Mouse (Mus musculus): ENCODE data around the gene Heg1.
A peak's percentile ranks its signal among the peaks of the same experiment; 100 is the strongest.

Gene Heg1

DNA sequence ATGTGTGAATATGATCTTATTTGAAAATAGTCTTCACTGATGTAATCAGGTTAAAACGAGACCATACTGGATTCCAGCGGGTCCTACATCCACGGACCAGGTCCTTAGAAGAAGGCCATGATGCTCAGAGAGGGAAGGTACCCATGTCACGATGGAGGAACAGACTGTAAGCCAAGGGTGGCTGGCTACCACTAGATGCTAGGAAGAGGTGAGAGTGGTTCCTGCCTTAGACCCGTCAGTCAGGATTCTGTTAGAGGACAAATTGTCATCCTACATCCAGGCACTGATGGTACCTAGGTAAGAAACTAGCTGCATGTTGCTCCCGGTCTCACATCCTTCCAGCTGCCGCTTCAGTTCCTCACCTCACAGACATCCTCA, 6.9 kb upstream of the Heg1 start:
- no peak for DNase-seq (ENCODE audit: low spot score)

DNA sequence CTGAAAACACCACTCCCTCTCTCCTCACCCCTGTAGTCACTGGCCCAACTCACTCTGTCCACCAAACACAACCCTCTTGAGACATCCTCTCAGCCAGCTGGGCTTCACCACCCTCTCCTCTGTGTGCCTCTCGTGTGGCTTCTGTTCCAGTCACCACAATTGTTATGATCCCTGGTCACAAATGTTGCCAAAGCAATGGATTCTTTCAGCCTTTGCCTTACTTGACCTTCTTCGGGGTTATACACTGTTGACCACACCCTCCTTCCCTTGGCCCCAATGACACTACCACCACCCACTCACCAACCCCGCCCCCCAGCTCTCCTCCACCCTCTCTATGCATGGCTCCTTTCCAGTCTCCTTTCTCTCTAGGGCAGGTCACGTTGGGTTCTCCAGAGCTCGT, 6.3 kb upstream of the Heg1 start:
- DNase-seq (ENCODE audit: low spot score), result no peak

DNA sequence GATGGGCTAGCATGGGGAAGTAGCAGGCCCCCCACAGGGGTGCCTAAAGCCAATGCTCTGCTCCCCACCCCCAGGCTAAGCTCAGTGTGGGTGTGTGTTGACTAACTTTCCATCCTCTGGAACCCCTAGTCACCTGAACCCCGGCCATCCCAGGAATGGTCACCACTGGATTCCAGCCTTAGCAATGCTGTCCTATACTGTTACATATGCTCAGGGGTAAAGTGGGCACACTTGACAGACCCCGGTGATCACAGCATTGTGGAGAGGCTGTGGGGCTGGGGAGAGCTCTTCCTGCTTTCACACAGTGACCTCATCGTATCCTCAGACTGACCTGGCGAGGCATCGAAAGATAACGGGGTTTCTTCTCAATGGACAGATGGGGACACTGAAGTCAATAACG, 3.9 kb upstream of the Heg1 start:
- no peak for DNase-seq (ENCODE audit: low spot score)

DNA sequence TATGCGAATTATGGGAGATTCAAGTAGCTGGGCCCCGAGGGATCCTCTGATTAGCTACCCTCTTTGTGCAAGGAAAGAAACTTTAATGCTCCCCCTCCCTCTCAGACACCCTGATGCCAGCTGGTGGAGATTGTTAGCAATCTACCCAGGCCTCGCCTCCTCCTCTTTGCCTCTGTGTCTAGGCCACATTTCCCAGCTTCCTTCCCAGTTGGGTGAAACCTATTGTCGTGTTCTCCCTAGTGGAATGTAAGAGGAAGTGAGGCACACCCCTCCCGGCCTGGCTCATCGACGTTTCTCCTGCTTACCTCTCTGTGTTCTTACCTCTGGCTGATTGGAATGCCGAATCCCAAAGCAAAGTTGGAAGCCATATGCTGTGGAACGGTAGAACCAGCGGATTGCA, 3.4 kb upstream of the Heg1 start:
- DNase-seq (ENCODE audit: low spot score), result no peak

DNA sequence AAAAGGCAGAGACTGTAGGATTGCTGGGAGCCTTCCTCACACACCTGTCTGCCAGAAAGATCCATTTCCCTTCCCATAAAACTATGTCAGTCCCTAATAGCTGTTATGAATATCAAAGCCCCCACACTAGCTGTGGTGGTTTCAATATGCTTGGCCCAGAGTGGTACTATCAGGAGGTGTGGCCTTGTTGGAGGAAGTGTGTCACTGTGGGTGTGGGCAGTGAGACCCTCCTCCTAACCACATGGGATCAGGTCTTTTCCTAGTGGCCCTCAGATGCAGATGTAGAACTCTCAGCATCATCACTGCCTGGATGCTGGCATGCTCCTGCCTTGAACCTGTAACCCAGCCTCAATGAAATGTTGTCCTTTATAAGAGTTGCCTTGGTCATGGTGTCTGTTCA, 2.5 kb upstream of the Heg1 start:
- DNase-seq (ENCODE audit: low spot score), result no peak

DNA sequence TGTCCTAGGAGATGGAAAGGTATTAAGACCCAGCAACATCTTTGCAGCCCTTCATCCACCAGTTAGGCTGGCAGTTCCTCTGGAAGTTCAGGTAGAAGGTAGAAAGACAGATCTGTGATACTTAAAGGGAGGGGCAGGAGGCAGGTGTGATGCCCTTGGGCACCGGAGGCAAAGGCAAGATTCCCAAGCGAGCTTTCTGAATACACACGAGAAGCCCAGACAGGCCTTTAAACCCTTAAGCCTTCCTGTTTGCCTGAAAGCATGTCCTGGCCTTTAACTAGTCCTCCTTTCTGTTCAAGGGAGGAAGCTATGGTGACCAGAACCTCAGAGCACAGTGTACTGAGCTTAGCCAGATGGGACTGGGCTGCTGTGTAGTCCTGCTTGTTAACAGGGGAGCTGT, 1.5 kb upstream of the Heg1 start:
- DNase-seq (ENCODE audit: low spot score), result no peak

DNA sequence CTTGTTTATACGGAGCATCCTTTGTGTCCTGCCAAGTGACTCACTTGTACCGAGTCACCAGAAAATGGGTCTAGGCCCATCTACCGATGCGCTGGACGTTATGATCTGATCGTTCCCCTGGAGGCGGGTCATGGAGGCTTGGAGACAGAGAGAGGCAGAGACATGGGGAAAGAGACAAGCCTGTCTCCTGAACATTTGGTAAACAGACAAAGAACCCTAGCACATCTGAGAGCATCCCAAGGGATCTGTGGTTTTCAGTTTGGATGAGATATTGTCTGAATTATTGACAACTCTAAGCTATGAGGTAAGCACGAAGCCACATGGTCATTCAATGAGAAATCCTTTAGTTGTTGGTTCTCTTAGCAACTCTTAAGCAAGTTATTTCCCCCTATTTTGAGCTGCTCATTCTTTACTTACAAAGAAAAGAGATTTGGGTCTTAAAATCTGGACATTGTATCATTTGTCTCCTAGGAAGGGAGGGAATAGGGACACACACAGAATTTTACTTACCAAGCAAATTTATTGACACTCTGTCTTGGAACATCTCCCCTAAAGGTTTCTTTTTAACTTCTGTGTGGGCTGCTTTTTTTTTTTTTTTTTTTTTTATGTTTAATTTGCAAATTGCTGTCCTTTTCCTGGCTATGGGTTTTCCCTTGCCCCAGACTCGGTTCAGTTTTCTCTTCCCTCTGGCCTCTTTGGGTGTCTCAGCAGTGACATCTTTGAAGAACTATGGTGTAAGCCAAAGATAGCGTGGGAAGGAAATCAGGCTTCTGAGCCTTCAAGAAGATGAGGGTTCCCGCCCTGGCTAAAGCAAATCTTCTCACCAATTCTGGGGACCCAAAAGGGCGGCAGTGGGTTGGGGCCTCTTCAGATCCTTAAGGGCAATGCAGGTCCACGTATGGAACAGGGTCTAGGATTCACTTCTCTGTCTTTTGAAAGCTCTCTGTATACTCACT, 686 bp upstream of the Heg1 start:
- no peak for DNase-seq (ENCODE audit: low spot score)

DNA sequence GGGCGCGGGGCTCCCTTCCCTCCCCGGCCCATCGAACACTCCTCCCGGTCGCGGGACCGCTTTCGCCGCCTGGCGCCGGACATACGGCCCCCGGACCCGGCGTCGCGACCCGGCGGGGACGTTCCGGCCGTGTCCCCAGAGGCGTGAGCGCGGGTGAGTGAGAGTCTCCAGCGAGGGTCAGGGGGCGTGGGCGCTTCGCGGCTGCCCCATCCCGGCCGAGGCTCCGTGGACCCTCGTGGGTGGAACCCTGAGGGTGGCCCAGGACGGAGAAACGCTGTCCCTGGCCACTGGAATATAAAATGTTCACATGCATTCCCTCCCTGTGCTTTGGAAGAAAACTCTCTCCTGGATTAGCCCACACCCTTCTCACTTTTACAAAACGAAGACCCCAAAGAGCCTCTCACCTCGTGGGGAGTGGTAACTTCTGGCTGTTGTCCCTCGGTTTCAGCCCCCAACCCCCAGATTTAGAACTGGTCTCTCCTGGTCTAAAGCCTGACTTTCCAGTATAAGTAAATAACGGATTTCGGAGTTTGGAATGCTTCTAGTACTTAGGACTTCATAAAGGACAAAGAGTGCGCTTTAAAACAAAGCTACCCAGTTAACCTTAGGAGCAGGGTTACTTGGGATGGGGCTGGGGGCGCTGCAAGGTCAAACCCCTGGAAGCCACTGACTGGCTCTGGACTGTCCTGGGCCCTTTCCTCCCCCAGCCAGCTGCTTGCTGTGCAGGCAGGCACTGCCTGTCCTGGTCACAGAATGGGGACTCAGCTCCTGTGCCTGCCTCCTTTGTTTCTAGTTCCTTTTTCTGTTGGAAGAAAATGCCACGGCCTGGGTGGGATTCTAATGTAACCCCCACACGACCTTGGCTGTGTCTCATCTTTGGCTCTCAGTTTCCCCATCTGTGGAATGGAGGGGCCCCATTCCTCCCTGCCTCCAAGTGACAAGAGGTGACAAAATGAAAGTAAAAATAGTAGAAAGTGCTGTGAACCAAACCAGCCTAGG, 832 bp downstream of the Heg1 start:
- DNase-seq (ENCODE audit: low spot score), result no peak

DNA sequence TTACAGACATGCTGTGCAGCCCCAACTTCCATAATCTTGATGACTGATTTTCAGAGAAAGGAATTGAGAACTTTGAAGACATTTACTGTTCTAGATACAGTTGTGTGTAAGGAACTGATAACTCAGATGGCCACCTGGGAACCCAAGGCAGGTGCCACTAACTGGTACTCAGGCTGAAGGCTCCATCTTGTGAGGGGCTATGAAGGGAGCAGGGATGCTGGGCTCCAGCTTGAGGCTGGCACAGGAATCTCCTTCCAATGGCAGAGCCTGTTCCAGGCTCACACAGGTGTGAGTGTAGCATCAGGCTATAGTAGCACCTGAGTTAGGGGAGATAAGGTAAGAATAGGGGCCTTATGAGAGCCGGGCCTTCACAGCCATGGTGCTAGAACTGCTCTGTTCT, 1.9 kb downstream of the Heg1 start:
- no peak for DNase-seq (ENCODE audit: low spot score)

DNA sequence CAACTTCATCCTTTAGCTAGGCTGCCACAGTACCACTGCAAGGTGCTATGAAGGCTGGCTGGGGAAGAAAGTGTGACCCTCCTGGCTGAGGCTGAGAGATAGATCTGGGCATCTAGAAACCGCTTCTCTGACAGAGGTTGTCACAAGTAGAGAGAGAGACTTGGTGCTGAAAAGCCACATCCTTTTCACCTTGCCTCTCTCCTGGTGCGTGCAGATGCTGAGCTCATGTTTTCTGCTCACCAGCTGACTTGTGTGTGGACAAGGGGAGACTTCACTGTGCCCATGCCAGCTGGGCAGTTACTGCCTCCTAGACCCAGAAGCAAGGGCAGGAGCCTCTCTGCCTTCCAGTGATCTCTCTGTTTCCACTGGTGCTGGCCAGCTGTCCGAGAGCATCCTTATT, 3.6 kb downstream of the Heg1 start:
- no peak for DNase-seq (ENCODE audit: low spot score)

DNA sequence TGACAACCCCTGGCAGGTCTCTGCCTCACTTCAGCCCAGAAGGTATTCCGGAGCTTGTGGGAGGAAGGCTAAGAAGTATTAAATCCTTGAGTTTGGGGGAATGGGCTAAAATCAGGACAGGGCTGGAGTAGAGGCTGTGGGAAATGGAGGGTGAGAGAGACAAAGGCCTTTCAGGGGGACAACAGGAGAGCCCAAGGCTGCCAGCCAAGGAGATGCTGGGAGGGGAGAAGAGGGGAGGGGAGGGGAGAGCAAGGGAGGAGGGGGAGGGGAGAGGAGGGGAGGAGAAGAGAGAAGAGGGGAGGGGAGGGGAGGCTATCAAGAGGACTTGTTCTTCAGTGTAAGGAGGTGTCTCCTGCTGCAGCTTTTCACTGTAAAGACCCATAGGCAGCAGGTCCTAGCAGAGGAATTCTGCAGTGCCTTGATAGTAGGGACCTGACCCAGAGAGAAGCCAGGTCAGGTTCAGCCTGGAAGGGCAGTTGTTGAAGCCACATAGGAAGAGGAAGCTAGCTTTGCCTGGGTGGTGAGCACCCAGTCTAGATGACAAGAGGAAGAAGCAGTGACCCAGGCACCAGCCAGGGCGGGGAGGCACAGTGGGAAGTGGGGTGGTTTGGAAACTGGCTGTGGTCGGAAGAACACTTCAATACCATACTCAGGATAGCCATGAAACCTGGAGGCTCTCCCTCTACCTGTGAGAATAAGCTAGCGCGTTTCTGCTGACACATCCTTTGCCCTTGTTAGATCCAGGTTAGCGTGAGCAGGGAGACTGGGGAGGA, 7.0 kb downstream of the Heg1 start:
- DNase-seq (ENCODE audit: low spot score), result no peak

DNA sequence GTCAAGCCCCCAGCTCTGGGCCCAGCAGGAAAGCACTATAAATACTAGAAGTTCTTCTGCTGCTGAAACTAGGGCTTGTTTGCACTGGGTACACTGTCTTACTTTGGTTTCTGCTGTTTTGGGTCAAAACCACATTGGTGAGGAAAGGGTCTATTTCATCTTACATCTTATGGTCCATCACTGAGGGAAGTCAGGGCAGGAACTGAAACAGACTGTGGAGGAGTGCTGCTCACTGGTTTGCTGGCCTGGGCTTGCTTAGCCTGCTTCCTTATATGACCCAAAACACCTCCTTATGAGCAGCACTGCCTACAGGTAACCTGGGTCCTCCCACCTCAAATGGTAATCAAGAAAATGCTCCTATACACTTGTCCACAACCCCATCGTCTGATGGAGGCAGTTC, 9.4 kb downstream of the Heg1 start:
- DNase-seq (ENCODE audit: low spot score), result no peak

DNA sequence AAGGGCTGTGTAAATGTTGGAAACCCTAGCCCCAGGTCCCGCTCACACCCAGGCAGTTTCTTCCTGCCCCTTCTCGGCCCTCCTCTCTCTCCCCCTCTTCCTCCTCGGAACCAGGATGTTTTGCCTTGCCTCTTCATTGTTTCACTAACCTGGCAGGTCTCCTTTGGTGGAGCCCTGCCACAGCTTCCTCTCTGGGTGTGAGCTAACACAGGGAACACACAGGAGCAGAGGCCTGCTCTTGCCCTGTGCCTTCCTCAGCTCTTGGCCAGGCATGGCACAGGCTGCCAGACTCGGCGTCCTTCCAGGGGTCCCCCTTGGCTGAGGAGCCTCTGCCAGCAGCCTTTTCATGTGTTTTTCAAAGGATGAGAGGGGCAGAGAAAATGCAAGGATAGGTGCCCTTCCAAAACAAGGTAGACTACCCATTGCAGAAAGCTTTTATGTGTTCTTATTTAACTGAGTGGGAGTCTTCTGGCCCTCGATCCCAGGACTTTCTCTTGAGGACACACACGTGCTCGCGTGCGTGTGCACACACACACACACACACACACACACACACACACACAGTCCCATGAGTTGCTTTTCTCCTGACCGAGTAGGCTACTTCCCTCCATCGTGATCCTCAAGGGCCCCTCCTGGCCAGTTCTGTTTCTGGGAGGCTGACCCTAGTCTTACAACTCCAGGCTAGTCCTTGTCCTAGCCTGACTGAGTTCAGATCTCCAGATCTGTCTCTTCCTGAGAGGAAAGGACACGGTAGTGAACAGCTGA, 12.8 kb downstream of the Heg1 start:
- DNase-seq (ENCODE audit: low spot score), result peak; percentile 49

DNA sequence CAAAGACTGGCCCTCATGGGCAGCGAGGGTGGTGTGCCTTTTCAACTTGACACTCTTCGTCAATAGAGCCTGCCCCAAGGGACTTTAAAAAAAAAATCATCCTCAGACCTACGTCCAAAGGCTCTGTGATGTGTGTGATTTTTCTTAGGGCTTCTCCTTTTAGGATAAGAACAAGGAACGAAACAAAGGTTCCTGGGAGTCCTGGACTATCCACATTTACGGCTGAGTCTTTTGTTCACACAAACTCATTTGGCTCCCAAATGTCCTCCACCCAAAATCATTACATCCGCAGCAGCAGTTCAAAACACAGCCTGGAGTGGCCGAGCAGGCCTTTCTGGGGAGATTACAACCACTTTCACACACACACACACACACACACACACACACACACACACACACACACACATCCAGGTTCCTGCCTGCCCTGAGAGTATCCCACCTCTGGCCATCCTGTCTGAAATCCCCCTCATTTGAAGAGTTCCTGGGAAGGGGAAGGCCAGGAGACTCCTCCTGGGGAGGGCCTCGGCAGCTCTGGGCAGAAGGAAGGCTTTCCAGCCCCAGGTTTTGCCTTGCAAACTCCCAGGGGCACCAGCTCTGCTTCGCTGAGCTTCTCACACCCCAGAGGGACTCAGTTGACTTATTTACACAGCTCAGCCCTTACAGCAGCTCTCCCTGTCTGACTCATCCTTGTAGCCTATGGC, 13.6 kb downstream of the Heg1 start:
- DNase-seq (ENCODE audit: low spot score), result no peak

DNA sequence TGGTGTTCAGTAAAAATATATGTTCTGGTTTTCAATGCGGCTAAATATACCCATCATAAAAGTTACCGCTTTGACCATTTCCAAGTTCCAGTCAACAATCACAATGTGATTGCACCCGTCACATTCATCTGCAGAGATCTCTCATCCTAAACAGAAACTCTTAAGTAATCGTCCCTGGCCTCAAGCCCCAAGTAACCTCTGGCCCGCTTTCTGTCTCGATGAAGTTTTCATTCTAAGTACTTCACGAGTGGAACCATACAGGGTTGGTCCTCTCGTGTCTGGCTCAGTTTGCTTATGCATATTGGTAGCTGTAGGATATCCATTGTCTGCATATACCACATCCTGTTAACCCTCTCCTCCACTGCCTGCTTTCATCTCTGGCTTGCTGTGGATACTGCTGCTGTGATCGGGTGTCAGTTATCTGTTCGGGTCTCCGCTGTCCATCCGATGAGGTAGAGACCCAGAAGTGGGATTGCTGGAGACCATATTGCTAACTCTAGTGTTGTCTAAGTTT, 14.2 kb downstream of the Heg1 start:
- DNase-seq (ENCODE audit: low spot score), result no peak

DNA sequence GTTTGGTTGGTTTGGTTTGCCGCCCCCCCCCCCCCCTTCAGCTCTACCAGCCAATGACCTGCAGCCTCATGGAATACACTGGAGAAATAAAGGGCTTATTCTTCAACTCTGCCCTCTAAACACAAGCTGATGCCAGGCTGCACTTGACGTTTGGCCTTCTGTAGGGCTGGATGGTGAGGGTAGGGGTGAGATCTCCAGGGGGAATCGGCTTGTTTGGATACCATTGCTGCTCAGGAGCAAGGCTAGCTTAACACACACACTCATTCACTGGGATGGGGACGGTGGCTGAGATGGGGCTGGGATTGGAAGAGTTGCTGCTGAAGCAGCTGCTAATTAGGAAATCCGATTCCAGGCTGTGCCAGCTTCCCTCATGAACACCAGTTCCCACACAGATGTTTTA, 16.4 kb downstream of the Heg1 start:
- no peak for DNase-seq (ENCODE audit: low spot score)

DNA sequence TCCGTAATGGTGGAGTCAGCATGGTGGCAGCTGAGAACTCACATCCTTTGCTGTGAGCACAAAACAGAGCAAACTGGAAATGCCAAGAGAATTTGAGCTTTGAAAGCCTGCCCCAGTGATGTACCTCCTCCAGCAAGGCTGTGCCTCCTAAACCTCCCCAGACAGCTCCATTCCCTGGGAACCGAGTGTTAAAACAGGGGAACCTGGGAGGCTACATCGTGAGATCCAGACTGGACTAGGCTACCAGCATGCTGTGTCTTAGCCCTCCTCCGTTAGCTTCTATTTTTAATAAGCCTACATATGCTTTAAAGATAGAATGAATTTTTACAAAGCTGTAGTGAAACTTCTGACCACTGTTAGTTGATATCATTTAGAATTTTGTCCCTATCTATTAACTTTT, 17.7 kb downstream of the Heg1 start:
- DNase-seq (ENCODE audit: low spot score), result no peak

DNA sequence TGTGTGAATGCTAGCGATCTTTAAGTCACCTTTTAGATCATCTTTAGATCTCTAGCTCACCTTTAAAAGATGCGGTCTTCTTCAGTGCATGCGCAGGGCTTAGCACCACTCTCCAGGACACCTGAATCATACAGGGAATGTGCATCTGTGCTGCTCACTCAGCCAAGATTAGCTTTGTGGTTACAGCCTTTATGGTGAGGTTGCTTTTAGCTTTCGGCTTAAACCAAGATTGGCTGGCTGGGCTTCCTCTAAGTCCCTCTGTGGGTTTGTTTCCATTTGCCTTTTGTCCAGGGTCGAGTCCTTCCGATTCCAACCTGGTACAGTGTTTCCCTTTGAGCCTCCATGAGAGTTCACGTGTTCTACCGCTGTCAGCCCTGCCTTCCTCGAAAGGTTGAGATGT, 20.1 kb downstream of the Heg1 start:
- DNase-seq (ENCODE audit: low spot score), result no peak

DNA sequence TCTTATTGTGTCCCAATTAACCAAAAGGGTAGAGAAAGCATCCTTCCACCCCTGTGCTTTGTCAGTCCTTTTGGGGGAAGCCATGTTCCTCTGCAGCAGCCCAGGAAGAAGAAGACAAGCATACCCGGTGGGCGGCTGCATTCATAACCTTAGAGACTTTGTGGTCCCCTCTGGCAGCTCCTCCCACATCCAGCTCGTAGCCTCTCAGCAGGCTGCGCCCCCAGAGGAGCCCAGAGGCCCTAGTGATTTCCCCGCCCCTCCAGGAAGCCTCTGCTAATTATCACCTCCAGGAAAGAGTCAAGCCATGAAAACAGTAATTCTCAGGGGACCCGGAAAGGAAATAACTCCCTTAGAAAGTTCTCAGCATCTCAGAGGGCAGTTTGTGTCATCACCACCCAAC, 21.1 kb downstream of the Heg1 start:
- DNase-seq (ENCODE audit: low spot score), result no peak

DNA sequence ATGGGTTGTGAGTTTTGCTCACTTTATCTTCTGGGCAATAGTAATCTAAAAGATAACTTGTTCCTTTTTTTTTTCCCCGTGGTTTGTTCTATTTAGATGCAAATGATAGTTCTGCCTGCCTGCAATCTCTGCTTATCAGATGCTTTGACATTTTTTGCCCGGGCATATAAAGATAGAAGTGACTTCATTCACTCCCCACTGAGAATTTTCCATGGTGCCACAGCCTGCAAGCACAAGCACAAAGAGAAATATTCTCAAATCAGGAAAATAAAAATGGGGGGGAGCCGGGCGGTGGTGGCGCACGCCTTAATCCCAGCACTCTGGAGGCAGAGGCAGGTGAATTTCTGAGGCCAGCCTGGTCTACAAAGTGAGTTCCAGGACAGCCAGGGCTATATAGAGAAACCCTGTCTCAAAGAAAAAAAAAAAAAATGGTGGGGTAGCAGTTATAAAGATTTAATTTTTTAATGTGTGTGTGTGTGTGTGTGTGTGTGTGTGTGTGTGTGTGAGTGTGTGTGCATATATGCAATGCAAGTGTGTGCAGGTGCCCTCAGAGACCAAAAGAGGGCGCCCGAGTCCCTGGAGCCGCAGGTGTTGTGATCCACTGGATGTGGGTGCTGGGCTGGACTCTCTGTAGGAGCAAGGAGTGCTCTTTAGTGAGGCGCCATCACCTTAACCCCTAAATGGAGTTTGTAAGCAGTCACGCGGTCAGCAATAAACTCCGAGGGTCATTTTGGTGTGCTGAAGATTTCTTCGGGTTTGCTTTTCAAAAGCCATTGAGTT, 22.1 kb downstream of the Heg1 start:
- DNase-seq (ENCODE audit: low spot score), result no peak

Data from ovary, adult 18-20 months (tissue).